Mouse (Mus musculus): Measurements from ENCODE around the gene Rere.
A peak's percentile ranks its signal among the peaks of the same experiment; 100 is the strongest.
"Not testable (repeated sequence)": the region's sequence is repeated elsewhere in the genome, so short reads cannot be mapped to it uniquely, and the experiment has no call there.

The Rere gene

DNA sequence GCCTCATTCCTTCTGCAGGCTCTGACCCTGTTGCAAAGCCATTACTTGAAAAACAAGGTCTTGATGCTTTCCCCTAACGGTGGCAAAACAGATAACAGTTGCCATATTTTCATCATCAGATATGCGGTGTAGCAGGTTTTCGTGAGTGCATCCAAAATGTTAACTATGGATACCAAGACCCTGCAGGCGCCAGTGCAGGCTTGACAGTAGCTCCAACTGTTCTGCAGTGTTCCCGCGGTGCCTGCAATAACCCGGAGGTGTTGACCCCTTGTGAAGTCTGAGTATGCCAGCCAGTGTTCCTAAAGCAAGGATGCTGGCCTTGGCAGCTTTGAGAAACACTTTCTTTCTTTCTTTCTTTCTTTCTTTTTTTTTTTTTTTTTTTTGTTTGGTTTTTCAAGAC is 26.3 kb upstream of the Rere start:
- no peak for DNase-seq (ENCODE audit: low spot score)

DNA sequence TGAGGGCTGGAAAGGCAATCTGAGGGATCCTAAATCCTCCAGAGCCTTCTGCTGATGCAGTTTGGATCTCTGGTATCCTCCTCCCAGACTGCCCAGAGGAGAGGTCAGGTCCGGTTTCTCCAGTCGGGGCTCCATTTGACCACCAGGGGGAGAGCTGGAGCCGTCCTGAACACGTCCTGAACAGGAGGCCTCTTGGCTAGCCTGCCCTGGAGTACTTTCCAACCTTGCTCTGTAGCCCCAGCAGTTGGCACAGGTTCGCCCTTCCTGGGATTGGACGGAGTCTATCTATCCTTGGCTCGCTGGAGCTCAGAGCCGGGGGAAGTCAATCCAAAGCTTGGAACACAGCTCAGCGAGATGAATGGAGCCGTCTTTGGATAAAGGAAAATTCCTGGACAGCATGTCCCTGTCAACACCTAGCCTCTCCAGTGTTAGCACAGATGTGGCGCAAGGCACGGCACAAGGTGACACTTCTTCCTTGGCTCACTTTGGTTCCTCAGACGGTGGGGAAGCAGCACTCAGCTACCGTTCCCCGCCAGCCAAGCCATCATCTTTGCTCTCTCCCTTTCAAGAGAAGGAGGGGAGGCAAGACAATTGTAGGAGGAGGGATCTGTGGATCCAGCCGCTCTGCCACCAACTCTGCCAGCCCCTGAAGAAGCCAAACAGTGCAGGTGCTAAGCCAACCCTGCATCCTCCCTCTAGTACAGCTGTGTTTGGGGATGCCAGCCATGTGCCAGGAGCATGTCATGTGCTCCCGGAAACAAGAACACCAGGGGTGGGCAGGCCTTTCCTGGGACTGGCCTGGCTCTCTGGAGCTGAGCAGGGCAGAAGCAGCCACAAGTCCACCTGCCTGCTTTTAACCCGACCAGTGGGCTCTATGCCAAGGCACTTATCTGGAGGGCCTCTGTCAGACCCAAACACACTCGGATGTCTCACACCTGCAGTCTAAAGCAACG is 23.9 kb upstream of the Rere start:
- DNase-seq (ENCODE audit: low spot score) = peak; percentile 78

DNA sequence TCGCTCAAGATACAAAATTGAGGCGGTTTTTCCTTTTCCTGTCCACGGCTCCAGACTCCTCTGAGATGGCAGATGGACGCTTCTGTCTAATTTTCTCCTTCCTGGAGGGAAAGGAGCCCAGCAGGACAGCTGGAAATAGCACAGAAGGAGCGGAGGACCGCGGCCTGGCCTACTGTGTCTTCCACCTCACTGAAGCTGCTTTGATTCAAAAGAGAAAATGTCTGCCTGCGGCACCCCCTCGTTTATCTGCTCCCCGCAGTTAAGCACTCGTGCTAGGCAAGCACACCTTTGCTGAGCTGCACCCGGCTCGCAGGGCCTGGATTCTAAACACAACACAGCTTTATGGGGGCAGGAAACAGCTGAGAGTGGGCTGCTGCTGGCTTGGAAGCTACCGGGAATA is 23.1 kb upstream of the Rere start:
- DNase-seq (ENCODE audit: low spot score) = no peak

DNA sequence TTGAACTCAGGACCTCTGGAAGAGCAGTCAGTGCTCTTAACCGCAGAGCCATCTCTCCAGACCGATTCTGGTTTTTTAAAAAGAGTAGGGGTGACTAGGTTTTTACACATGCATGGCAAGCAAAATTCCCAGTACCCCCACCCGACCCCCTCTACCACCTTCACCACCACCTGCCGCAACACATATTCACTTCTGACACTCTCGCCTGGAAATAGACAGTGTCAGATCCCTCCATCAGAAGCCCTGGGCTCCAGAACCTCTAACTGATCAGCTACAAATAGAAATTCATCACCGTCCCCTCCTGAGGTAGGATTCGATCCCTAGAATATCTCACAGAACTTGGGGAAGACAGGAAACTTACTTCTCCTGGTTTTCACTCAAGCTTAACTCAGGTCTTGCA is 21.9 kb upstream of the Rere start:
- DNase-seq (ENCODE audit: low spot score) = no peak

DNA sequence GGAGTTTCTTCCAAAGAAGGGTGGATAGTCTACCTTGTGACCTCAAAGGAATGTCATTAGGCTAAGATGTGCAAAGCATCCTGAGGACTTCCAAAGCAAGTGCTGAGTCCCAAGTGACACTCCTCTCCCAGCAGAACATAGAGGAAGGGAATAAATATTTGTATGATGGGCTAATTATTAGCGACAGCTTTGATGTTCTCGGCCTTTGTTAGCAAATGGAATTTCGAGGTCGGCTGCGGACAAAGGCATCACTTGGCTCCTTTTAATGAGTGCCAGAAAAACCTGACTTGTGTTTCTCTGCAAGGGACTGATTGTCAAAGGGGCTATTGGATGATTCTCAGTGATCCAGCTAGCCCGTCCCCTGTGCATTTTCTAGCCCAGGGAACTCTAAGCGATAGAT is 21.3 kb upstream of the Rere start:
- DNase-seq (ENCODE audit: low spot score) = no peak

DNA sequence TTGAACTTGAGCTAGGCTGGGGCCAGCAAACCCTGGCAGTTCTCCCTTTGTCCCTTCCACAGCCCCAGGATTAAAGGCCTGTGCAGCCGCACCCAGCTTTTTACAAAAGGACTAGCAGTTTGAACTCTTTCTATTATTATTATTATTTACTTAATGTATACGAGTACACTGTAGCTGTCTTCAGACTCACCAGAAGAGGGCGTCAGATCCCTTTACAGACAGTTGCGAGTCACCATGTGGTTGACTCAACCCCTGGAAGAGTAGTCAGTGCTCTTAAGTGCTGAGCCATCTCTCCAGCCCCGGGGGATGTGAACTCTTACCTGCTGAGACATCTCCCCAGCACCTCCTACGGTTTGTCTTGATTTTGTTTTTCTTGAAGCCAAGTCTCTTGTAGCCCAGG is 20.7 kb upstream of the Rere start:
- no peak for DNase-seq (ENCODE audit: low spot score)

DNA sequence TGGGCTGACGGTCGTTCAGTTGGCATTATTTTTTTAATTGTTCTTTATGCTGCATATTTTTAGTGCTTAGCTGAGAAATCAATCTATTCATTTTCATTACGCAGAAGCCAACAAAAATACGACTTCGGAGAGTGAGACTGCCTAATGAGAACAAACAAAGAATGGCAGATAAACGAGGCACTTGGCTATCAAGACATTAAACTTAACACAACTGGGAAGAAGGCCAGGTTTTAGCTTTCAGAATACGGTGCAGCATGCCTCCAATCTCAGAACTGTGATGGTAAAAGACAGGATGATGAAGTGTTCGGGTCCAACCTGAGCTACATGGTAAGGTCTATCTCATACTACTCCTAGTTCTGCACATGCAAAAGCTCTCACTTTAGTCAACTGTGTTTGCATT is 19.1 kb upstream of the Rere start:
- no peak for DNase-seq (ENCODE audit: low spot score)

DNA sequence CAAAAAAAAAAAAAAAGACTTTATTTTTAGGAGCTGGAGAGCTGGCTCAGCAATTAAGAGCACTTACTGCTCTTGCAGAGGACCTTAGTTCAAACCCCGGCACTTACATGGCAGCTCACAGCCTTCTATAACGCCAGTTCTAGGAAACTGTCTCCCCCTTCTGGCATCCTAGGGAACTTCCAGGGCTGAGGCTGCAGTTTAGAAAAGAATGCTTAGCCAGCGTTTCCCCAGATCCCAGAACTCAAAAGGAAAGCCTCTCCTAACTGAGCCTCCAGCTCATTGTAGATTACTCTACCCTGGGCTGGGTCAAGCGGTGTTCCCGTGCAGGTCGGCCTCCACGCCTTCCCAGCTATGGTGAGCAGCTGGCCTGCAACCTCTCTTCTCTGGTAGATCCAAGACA is 16.5 kb upstream of the Rere start:
- no peak for DNase-seq (ENCODE audit: low spot score)

DNA sequence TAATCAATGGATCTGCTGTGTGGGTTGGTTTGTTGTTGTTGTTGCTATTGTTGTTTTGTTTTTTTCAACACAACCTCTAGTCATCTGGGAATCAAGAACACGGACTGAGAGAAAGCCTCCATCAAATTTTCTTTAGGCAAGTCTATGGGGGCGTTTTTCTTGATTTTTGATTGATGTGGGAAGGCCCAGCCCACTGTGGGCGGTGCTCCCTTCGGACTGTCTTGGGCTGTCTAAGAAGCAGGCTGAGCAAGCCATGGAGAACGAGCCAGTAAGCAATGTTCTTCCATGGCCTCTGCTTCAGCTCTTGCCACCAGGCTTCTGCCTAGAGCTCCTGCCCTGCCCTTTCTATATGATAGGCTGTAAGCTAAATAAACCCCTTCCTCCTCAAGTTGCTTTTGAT is 16.0 kb upstream of the Rere start:
- no peak for DNase-seq (ENCODE audit: low spot score)

DNA sequence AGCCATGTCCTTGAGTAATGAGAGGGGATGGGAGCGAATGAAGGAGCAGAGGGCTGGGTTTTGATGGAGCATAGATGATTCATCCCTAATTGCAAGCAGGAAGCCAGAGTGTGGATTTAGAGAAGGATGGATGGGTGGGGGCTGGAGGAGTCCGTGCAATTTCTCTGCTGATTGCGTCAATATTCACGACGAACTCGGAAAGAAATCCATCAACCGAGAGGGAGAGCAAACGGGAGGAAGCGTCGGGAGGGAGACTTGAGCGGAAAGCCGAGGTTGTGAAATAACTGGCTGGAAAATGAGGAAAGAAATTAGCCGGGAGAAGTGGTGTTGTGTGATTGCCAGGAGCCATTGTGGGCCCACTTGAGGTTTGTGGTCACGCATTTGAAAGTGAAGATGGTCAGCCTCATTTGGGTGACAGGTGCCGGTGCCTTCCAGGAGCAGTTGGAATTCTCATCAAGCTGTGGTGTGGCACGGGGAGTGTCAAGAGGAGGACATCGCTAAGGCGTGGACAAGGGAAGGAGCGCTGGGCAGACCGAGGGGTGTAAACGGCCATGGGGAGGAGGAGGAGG is 14.7 kb upstream of the Rere start:
- DNase-seq (ENCODE audit: low spot score) = no peak

DNA sequence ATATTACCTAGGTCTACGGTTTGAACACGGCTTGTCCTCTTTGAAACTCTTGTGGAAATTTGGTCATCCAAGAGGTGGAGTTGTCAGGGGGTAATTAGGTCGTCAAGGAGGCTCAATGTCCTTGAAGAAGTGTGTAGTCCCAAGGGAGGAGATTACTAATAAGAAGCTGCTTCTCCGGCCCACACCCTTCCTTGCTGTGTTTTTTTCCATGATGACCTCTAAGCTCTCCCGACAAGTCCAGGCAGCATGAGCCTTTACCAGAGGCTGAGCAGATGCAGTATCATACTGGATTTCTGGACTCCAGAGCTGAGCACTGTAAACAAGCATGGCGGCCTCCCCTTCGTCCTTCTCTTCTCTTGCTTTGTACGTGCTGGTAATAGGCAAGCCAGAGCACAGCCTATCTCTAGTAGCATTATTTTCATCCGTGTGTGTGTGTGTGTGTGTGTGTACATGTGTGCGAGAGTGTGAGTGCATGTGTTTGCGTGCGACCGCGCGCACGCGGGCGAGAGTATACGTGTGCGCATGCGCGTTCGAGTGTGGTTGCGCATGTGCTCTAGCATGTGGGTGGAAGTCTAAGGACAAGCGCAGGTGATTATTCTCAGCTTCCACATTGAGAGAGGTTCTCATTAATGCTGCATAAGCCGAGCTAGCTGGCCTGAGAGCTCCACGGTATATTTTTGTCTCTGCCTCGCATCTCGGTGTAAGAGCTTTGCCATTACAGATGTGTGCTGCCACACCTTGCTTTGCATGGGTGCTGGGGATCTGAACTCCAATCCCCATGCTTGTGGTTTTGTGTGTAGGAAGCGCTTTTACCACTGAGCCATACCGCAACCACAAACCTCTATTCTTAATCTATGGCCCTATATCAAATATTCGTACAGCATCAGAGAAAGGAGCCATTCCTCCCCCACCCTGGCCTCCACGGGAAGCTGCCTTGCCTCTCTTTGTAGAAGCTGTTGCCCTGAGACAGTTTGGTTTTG is 12.5 kb upstream of the Rere start:
- peak; percentile 55 for DNase-seq (ENCODE audit: low spot score)

DNA sequence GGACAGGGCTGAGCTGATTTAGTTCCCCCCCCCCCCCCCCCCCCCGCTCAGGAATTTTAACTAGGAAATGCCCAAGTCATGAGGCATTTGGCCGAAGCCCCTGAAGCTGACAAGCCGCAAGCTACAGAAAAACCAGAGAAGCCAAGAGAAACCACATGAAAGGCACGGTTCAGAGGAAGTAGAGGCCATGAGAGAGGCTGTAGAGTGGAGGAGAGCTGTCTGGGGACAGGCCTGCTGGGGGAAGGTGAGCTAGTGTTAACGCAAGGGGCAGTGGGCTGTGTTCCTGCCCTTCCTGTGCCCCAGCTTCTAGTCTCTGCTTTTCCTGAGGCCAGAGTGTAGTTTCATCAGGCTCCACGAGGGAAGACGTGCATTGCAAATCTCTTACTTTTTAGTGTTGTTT is 11.8 kb upstream of the Rere start:
- no peak for DNase-seq (ENCODE audit: low spot score)

DNA sequence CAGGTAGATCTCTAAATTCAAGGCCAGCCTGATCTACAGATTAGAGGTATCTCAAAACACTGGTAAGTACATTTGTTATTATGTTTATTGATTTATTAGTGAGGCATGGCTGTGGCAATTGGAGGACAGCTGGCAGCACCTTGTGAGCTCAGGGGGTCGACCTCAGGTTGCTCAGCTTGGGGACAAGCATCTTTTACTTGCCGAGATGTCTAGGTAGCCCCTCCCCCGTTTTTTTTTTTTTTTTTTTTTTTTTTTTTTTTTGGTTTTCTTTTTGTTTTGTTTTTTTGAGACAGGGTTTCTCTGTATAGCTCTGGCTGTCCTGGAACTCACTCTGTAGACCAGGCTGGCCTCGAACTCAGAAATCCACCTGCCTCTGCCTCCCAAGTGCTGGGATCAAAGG is 10.7 kb upstream of the Rere start:
- not testable (repeated sequence) for DNase-seq (ENCODE audit: low spot score)

DNA sequence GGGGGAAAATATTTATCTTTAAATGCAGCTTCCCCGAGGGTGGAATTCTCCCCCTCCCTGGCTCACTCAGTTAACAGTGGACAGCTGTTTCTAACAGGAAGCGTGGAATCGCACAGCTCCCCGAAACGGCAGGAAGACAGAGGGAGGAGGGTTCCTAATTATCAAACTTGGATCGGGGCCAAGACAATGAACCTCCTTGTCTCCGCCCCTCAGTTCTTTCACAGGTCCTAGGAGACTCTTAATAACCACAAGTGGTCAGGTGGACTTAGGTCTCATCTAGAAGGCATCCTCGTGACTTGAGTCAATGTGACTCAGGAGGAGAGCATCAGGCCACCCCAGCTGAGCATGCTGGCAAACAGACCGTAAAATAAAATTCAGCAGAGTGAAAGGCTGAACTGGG is 8.7 kb upstream of the Rere start:
- DNase-seq (ENCODE audit: low spot score) = no peak

DNA sequence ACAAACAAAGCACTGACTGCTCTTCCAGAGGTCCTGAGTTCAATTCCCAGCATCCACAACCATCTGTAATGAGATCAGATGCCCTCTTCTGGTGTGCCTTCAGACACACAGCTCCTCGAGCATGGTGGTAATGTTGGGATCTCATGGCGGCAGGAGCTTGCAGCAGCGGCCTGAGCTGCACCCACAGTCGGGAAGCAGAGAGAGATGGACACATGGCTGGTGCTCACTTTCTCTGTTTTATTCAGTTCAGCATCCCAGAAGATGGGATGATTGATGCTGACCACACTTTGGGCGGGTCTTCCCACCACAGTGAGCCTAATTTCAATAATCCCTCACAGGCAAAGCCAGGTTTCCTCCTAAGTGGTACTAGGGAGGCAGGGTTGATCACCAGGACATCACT is 5.9 kb upstream of the Rere start:
- no peak for DNase-seq (ENCODE audit: low spot score)

DNA sequence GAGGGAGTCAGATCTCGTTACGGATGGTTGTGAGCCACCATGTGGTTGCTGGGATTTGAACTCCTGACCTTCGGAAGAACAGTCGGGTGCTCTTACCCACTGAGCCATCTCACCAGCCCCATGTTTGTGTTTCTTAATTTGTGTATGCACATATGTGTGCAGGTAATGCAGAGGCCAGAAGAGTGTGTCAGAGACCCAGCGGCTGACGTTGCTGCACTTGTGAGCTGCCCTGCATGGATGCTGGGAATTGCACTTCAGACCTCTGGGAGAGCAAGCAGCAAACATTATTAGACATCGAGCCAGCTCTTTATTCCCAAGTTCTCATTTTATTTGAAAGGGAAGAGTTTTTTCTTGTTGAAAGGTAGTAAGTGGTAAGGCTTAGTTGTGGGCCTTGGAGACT is 2.1 kb upstream of the Rere start:
- DNase-seq (ENCODE audit: low spot score) = not testable (repeated sequence)

DNA sequence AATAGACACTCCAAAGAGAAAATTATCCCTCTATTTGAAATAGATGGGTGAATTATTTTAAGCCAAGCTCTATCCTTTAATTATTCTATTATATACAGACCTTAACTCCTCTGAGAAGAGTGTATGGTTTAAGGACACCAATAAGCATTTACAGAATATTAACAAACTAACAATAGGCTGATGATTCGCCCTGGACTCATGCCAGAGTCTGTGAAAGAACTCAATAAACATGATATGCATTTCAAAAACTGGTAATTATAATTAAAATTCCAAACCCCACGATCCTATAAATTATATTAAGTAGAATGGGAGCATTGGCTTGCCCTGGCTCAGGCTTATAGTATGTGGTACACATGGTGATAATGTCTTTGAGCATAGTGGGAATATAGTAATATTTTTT is 1.4 kb upstream of the Rere start:
- no peak for DNase-seq (ENCODE audit: low spot score)

DNA sequence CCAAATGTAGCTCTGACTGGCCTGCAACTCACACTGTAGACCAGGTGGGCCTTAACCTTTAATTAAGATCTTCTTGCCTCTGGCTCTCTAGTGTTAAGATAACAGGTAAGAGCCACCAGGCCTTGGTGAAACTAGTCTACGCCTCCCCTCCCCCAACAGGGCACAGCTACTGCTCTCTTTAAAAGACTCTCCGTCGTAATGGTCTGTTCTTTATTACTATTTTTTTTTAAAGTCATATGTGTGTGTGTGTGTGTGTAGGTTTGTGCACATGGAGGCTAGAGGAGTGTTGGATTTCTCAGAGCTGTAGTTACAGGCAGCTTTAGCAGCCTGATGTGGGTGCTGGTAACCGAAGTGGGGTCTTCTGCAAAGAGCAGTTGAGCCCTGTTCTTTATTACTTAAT is 987 bp upstream of the Rere start:
- DNase-seq (ENCODE audit: low spot score) = no peak

DNA sequence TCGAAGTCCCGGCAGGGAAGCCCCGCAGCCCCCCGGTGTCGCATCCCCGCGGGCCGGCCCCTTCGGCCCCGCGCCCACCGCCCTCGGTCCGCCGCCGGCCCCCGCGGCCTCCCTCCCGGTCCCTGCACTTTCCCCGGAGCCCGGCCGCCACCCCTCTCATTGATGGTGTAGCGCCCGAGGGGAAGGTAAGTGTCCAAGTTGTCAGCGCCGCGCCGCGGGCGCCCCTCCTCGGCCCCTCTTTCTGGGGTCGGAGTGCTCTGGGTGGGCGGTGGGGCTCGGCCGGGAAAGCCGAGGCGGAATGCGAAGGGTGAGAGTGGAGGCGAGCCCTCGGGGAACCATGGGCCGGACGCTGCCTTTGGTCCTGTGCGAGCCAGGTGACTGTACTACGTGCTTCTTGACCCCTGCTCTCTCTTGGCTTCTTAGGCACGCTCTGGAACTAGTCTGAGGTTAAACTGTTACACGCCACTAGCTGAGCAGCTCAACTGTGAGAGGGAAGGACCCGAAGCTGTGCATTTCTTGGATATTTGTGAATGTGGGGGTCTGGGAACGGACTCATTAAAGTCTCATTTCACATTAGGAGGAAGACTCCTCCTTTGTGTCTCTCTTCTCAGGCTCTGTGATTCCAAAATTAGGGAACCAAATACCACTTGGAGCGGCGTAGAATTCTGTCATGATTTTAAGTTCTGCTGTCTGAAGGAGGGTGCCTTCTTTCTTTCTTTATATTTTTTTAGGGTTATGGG is 615 bp downstream of the Rere start:
- DNase-seq (ENCODE audit: low spot score) = no peak

DNA sequence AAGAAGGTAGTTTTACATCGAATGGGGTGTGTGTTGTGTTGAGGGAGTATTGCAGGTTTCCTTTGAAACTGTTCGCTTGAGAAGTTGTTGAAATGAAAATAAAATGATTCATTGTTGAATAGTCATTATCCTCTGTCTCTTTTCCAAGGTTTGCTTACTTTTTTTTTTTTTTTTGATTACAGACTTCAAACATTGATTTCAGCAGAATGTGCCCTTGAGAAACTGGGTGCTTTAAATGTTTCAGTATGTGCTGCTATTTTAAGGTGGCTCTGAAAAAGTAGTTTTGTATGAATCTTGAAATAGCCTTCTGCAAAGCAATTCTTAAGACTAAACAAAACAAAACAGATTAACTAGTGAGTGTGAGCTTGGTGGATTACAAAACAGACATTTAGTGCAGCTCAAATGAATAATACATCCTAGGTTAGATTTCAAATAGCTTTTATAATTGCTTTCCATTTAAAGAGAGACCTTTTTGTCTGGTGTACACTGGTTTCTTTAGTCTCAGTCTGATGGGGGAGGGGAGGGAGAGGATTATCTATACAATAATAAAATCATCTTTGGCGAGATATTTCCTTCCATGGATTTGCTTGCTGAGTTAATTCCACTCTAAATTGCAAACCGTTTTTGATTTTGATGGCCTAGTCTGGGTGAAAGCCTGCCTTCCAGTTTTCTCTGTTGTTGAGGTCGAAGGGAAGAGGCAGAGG is 1.3 kb downstream of the Rere start:
- DNase-seq (ENCODE audit: low spot score) = no peak

DNA sequence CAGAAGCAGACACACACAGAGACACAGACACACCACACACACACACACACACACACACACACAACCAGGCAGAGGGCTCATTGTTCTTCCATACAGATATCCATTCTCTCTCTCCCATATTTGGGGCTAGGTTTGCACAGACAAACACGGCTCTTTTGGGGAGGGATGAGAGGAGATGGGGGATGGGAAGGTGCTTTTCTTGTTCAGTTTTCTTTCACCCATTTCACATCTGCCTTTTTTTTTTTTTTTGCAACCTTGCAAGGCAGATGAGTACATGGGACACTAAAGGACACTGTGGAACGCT is 1.8 kb downstream of the Rere start:
- DNase-seq (ENCODE audit: low spot score) = no peak

DNA sequence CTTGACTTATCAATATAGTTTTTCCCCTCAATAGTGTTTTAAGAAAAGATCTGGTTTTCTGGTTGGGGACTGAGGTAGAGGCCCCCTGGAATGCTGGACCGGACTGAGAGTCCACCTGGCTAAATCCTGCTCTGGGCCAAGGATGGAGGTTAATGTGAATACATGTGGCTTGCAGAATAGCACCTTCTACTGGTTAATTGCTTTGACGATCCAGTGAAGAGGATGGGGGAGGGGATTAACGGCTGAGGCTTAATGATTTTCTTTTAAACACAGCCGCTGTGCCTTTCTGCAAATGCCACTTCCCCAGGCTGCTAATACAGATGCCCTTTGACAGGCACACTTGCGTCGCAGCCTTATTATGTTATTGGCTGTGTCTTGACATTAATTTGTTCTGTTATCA is 2.5 kb downstream of the Rere start:
- no peak for DNase-seq (ENCODE audit: low spot score)
